Mouse (Mus musculus) embryonic facial prominence, embryonic 13.5 days (tissue): ENCODE measurements around the gene Maml3. TPM values are rescaled to one million over a fixed set of nuclear protein-coding genes. Genes with fewer than 3 reads are reported as not detected.

Source experiments
- ATAC-seq: fragments of 200-750 bp; cut with Nextera tagmentation; 2 replicates; pipeline ENCODE4 v1.8.0; 2017; ENCODE audit warnings: low read depth; ENCODE audit not compliant: insufficient number of reproducible peaks, insufficient read depth, low FRiP score, low TSS enrichment
- H3K27ac ChIP-seq: fragments of 300-500 bp; sonication (generic); 2 replicates; pipeline ENCODE4 v1.5.1; 2015; ENCODE audit warnings: moderate library complexity, mild to moderate bottlenecking, inconsistent platforms
- H3K27me3 ChIP-seq: fragments of 300-500 bp; sonication (generic); 2 replicates; pipeline ENCODE4 v1.6.1; 2015; ENCODE audit warnings: mild to moderate bottlenecking, inconsistent platforms
- H3K36me3 ChIP-seq: fragments of 300-500 bp; sonication (generic); 2 replicates; pipeline ENCODE4 v1.6.1; 2015; ENCODE audit warnings: mild to moderate bottlenecking, inconsistent platforms
- H3K4me1 ChIP-seq: fragments of 300-500 bp; sonication (generic); 2 replicates; pipeline ENCODE4 v1.6.1; 2015; ENCODE audit warnings: inconsistent platforms
- H3K4me2 ChIP-seq: fragments of 300-500 bp; sonication (generic); 2 replicates; pipeline ENCODE4 v1.6.1; 2015; ENCODE audit warnings: moderate library complexity, mild to moderate bottlenecking, inconsistent platforms
- H3K4me3 ChIP-seq: fragments of 300-500 bp; sonication (generic); 2 replicates; pipeline ENCODE4 v1.5.1; 2015; ENCODE audit warnings: mild to moderate bottlenecking, inconsistent platforms
- H3K9ac ChIP-seq: fragments of 300-500 bp; sonication (generic); 2 replicates; pipeline ENCODE4 v1.6.1; 2015; ENCODE audit warnings: mild to moderate bottlenecking, inconsistent platforms
- H3K9me3 ChIP-seq: fragments of 300-500 bp; sonication (generic); 2 replicates; pipeline ENCODE4 v1.6.1; 2016; ENCODE audit warnings: inconsistent platforms
- WGBS: fragments of 180-500 bp; shearing (Covaris S2); methylation state at CpG from one replicate; pipeline ENCODE4 v1.1.7; 2015; ENCODE audit warnings: mixed read lengths; 5-methylcytosine and 5-hydroxymethylcytosine counted together
- polyA plus RNA-seq: library from polyadenylated mRNA; unstranded; fragments of >200 nt; fragmentation: Nextera tagmentation; extraction: Ambion mirVana; gene quantifications from 2 replicates; pipeline ENCODE4 v1.2.1, GENCODE M21; 2015

Maml3 gene
- polyA plus RNA-seq, 1 experiment from 2014 or later, result 6.5 TPM

DNA sequence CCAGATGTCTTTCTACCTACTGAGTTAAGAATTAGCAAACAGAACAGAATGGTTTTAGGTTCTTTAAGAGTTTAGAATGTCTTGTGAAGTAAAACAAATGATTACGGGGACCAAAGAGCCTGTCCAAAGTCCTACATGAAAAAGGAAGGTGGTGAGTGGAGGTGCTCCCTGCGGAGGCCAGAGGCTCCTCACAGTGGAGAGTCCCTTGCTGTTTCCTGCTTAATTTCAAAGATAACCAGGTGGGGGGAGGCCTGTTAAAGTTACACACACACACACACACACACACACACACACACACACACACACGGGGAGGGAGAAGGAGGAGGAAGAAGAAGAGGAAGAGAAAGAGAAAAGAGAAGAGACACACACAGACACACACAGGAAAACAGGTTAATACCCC, 139.9 kb downstream of the Maml3 start:
- no peaks in the 10 kb centered on the region for H3K27me3 ChIP-seq
- no peaks in the 10 kb centered on the region for H3K9me3 ChIP-seq
- H3K27ac ChIP-seq, result no peak overlapping the region; the same call in 1 of the 2 replicates
- H3K4me3 ChIP-seq, result no peak overlapping the region
- H3K4me2 ChIP-seq, result no peak overlapping the region
- H3K36me3 ChIP-seq, result no peaks in the 10 kb centered on the region
- 44% methylated on average over 3 of the region's 3 CpGs for WGBS
- H3K9ac ChIP-seq, result no peak overlapping the region
- peaks cover 27% of the 10 kb centered on the region for H3K4me1 ChIP-seq
- no peak for ATAC-seq

DNA sequence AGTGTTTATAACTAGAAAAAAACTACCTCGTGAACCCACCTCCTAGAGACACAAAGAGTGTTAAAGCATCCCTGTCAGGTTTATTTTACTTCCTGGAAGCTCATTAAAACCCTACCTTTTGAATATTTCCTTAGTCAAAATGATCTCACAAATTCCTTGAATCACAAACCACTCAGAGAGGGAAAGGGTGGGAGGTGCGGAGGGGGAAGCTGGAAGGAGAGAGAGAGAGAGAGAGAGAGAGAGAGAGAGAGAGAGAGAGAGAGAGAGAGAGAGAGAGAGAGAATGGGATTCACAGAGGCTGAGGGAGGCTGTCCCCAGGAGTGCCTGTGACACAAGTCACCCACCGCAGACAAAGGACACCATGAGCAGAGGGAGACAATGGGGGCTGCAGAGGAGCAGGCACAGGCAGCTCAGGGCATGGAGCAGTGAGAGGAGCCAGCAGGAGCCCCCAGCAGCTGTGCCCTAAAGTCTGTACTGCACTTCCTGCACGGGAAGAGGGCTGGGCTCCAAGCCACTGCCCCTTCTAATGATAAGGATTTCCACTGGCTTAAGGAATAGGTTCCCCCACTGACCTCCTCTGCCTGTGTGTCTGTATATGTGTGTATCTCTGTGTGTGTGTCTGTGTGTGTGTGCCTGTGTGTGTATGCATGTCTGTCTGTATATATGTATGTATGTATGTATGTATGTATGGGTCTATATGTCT, 140.8 kb downstream of the Maml3 start:
- ATAC-seq, result no peak; the same call in 1 of the 2 replicates
- Histone ChIP-seq H3K9ac (no peak overlapping the region), H3K4me2 (no peak overlapping the region), H3K27me3 (no peaks in the 10 kb centered on the region), H3K9me3 (no peaks in the 10 kb centered on the region), H3K36me3 (no peaks in the 10 kb centered on the region), H3K4me3 (no peak overlapping the region), H3K27ac (no peak overlapping the region), H3K4me1 (peaks cover 27% of the 10 kb centered on the region)
- 32% methylated on average over 4 of the region's 4 CpGs for WGBS

DNA sequence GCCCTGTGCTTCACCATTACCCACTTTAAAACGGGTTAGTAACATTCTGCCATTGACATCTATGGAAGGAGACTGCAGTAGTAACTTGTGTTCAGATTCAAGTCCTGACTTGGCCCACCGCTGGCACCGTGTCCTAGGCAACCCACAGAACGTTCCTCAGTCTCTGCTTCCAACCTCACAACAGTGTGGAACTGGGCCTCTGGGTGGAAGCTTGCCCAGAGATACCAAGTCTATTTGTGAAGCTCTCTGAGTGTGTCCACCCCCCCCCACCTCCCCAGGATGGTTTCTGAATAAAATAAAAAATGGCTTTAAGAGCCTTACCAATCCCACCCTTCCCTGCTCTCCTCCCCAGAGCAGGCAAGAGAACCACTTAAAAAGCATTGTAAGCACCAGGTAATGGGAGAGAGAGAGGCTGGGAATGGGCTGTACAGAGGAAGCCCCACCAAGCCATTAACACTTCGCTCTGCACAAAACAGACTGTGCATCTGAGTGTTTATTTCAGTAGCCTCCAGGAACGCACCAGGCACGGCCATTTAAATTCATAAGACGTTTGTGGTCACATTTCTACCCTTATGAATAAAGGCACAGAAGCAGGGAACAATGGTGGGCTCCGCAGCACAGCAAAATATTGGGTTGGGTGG, 141.6 kb downstream of the Maml3 start:
- H3K36me3 ChIP-seq, result no peaks in the 10 kb centered on the region
- no peak overlapping the region for H3K4me3 ChIP-seq
- no peak overlapping the region for H3K27ac ChIP-seq
- no peak for ATAC-seq
- H3K4me1 ChIP-seq, result peaks cover 27% of the 10 kb centered on the region
- H3K4me2 ChIP-seq, result no peak overlapping the region
- no peaks in the 10 kb centered on the region for H3K27me3 ChIP-seq
- WGBS, result 69% methylated on average over 9 of the region's 9 CpGs
- no peak overlapping the region for H3K9ac ChIP-seq
- H3K9me3 ChIP-seq, result no peaks in the 10 kb centered on the region

DNA sequence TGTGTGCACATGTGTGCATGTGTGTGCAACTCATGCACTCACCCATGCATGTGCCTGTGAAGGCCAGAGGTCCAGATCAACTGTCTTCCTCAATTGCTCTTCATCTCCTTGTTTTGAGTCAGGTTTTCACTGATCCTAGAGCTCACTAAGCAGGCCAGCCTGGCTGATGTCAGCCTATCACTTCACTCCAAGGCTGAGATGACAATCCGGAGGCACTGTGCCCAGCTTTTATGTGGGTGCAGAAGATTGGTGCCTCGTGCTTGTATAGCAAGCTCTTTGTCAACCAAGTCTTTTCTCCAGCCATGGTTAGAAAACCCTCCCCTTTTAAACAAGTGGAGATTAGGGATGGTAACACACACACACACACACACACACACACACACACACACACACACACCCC, 146.1 kb downstream of the Maml3 start:
- Histone ChIP-seq H3K4me3 (no peak overlapping the region), H3K36me3 (no peaks in the 10 kb centered on the region), H3K9ac (no peak overlapping the region), H3K27me3 (no peaks in the 10 kb centered on the region), H3K4me1 (peaks cover 15% of the 10 kb centered on the region), H3K9me3 (no peaks in the 10 kb centered on the region), H3K27ac (no peak overlapping the region), H3K4me2 (no peak overlapping the region)
- WGBS, result 83% methylated on average over 2 of the region's 2 CpGs
- no peak for ATAC-seq

- no peaks in the 10 kb centered on the region for H3K36me3 ChIP-seq
- H3K27me3 ChIP-seq, result no peaks in the 10 kb centered on the region
- H3K4me2 ChIP-seq, result no peak overlapping the region
- H3K27ac ChIP-seq, result no peak overlapping the region
- H3K9ac ChIP-seq, result no peak overlapping the region
- no peak overlapping the region for H3K4me3 ChIP-seq
- H3K9me3 ChIP-seq, result no peaks in the 10 kb centered on the region
- WGBS, result 71% methylated on average over 4 of the region's 4 CpGs
- no peak for ATAC-seq
- peaks cover 20% of the 10 kb centered on the region for H3K4me1 ChIP-seq
Measured at GRCm38 (mm10) chr3:51954441-51954840, 150.4 kb downstream of the Maml3 start.

- 84% methylated on average over 11 of the region's 11 CpGs for WGBS
- ATAC-seq, result no peak
- Histone ChIP-seq H3K9me3 (no peaks in the 10 kb centered on the region), H3K4me2 (no peak overlapping the region), H3K27me3 (no peaks in the 10 kb centered on the region), H3K9ac (no peak overlapping the region), H3K4me1 (peaks cover 20% of the 10 kb centered on the region), H3K4me3 (no peak overlapping the region), H3K27ac (no peak overlapping the region), H3K36me3 (no peaks in the 10 kb centered on the region)
Measured at GRCm38 (mm10) chr3:51953927-51954326, 150.9 kb downstream of the Maml3 start.

- ATAC-seq, result no peak
- H3K4me2 ChIP-seq, result no peak overlapping the region
- H3K27me3 ChIP-seq, result no peaks in the 10 kb centered on the region
Measured at GRCm38 (mm10) chr3:51952728-51953623, 151.9 kb downstream of the Maml3 start.

DNA sequence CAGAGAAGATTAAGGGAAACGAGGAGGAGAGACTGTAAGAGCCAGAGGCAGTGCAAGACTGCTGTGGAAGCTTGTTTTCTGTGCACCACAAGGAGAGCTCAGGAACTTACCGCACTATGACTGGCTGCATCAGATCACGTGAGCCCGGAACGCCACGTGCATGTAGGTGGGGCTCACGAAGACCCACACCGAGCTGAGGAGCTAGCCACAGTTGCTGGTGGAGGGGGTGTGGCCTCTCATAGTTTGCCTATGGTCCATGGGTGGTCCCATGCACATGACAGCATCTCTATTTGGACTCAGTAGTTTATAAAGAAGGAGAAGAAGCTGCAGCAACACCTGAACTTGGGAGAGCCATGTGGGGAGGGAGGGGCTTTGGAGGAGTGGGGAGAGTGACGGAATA, 152.6 kb downstream of the Maml3 start:
- no peak for ATAC-seq
- 80% methylated on average over 9 of the region's 9 CpGs for WGBS
- no peak overlapping the region for H3K4me3 ChIP-seq
- H3K9me3 ChIP-seq, result no peaks in the 10 kb centered on the region
- H3K27me3 ChIP-seq, result no peaks in the 10 kb centered on the region
- no peak overlapping the region for H3K4me2 ChIP-seq
- no peaks in the 10 kb centered on the region for H3K36me3 ChIP-seq
- H3K4me1 ChIP-seq, result peaks cover 20% of the 10 kb centered on the region
- H3K9ac ChIP-seq, result no peak overlapping the region
- H3K27ac ChIP-seq, result no peak overlapping the region

More at GRCm38 (mm10) chr3:51952728-51953623, 151.9 kb downstream of the Maml3 start:
- Histone ChIP-seq H3K4me3 (no peak overlapping the region), H3K9ac (no peak overlapping the region), H3K27ac (no peak overlapping the region), H3K4me1 (peaks cover 20% of the 10 kb centered on the region), H3K9me3 (no peaks in the 10 kb centered on the region), H3K36me3 (no peaks in the 10 kb centered on the region)
- 76% methylated on average over 33 of the region's 33 CpGs for WGBS

DNA sequence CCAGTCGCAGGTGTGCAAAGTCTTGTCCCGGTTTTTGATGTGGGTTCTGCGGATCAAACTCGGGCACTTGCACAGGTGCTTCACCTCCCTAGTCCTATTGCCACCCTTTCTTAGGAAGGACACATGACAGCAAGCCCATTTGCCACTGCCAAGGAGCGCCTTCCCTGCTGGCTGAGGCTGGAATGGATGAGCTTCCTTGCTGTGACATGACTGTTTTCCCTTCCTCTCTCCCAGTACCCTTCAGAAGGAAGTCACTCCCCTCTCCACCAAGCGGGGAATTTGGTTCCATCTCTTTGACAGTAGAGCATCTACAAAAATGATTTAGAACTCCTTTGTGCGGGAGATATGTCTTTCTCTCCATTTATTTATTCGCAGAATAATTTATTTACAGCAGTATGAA, 155.2 kb downstream of the Maml3 start:
- H3K4me1 ChIP-seq, result peaks cover 17% of the 10 kb centered on the region
- no peaks in the 10 kb centered on the region for H3K27me3 ChIP-seq
- no peak overlapping the region for H3K27ac ChIP-seq

DNA sequence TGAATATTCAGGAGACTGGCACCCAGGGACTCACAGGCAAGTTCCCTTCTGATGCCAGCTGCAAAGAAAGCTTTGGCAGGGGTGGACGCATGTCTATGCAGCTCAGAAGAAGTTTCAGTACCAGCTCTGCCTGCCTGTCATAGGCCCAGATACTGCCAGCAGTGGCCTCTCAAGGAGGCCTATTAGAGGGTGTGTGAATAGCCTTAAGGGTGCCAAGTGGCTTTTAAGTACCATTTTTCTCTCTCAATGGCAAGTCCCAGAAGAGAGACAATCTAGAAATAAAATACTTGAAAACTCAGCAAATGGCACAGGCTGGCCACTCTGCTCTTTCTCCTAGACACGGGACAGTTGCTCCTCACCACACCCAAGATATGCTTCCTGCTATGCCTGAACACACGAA, 157.7 kb downstream of the Maml3 start:
- no peak overlapping the region for H3K27ac ChIP-seq
- H3K9me3 ChIP-seq, result no peaks in the 10 kb centered on the region
- no peak for ATAC-seq
- H3K4me3 ChIP-seq, result no peak overlapping the region
- peaks cover 4% of the 10 kb centered on the region; the same call in 1 of the 2 replicates for H3K4me1 ChIP-seq
- no peaks in the 10 kb centered on the region for H3K27me3 ChIP-seq
- no peak overlapping the region for H3K4me2 ChIP-seq
- WGBS, result 81% methylated on average over 3 of the region's 3 CpGs
- H3K36me3 ChIP-seq, result no peaks in the 10 kb centered on the region
- no peak overlapping the region for H3K9ac ChIP-seq

More for the DNA sequence above, 155.2 kb downstream of the Maml3 start:
- WGBS, result 90% methylated on average over 8 of the region's 8 CpGs
- Histone ChIP-seq H3K4me2 (no peak overlapping the region), H3K9me3 (no peaks in the 10 kb centered on the region), H3K9ac (no peak overlapping the region), H3K36me3 (no peaks in the 10 kb centered on the region), H3K4me3 (no peak overlapping the region)
- ATAC-seq, result no peak

GRCm38 (mm10) chr3:51943642-51944041, 161.2 kb downstream of the Maml3 start:
- no peak overlapping the region for H3K4me3 ChIP-seq
- H3K9ac ChIP-seq, result no peak overlapping the region
- no peaks in the 10 kb centered on the region for H3K36me3 ChIP-seq
- H3K27me3 ChIP-seq, result no peaks in the 10 kb centered on the region
- H3K9me3 ChIP-seq, result no peaks in the 10 kb centered on the region
- no peak overlapping the region for H3K4me2 ChIP-seq
- WGBS, result 74% methylated on average over 8 of the region's 8 CpGs
- H3K27ac ChIP-seq, result no peak overlapping the region
- no peak for ATAC-seq
- peaks cover 4% of the 10 kb centered on the region; the same call in 1 of the 2 replicates for H3K4me1 ChIP-seq
